Mouse (Mus musculus) G1E (cell line): ENCODE measurements around the gene Mttp.

ENCODE experiments used
- CTCF ChIP-seq: IDR thresholded peaks from 2 replicates; pipeline ENCODE4 v1.5.1; 2012; ENCODE audit warnings: low read depth, low read length, inconsistent platforms, mixed read lengths
- POLR2AphosphoS5 ChIP-seq: IDR thresholded peaks from 2 replicates; pipeline ENCODE4 v1.6.1; 2012; ENCODE audit warnings: low read depth, low read length, inconsistent platforms; ENCODE audit not compliant: insufficient replicate concordance
- TAL1 ChIP-seq: conservative IDR thresholded peaks from 2 replicates; pipeline ENCODE4 v1.6.1; 2012; ENCODE audit warnings: low read depth, low read length, inconsistent platforms, mixed read lengths

- TF ChIP-seq TAL1 (no peak), CTCF (no peak), POLR2AphosphoS5 (no peak)
These were observed 38.6 kb upstream of the Mttp start for GRCm38 (mm10) chr3:138183371-138183770.
